Mouse (Mus musculus): Measurements from ENCODE around the gene Herc4.
"Not testable (repeated sequence)": the region's sequence is repeated elsewhere in the genome, so short reads cannot be mapped to it uniquely, and the experiment has no call there.

Herc4 gene

DNA sequence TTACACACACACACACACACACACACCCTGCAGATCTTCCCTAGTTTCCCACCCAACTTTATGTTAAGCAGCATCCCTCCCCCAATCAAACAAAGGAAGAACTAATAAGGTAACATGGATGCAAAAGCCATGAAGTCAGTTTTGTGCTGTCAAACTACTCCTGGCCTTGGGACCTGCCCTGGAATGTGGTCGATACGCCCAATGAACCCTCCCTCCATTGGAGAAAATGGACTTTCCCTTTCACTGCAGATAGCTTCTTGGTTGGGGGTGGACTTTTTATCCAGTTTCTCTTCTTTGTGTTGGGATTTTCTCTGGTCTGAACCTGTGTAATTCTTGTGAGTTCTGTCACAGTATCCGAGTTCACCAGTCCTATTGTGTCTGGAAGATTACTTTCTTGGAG, 15.1 kb downstream of the Herc4 start:
- DNase-seq: no peak

- no peak for DNase-seq
These were observed 15.7 kb downstream of the Herc4 start for GRCm38 (mm10) chr10:63259340-63259739.

GRCm38 (mm10) chr10:63267941-63268340, 24.3 kb downstream of the Herc4 start:
- DNase-seq: no peak

DNA sequence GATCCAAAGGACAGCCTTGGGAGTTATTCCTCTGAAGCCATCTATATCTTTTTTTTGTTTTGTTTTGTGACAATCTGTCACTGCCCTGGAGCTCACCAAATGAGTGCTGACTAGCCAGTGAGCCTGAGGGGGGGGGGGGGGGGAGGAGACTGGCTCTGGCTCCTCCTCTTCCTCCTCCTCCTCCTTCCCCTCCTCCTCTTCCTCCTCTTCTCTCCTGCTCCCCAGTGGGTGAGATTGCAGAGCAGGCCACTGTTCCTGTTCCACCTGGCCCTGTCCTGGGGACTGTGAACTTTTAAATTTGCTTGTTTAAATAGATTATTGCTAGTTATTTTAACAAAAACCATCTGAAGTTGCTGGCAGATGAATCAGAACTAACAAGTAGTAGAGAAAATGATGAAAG, 28.8 kb downstream of the Herc4 start:
- no peak for DNase-seq

GRCm38 (mm10) chr10:63272868-63273267, 29.3 kb downstream of the Herc4 start:
- no peak for DNase-seq

DNA sequence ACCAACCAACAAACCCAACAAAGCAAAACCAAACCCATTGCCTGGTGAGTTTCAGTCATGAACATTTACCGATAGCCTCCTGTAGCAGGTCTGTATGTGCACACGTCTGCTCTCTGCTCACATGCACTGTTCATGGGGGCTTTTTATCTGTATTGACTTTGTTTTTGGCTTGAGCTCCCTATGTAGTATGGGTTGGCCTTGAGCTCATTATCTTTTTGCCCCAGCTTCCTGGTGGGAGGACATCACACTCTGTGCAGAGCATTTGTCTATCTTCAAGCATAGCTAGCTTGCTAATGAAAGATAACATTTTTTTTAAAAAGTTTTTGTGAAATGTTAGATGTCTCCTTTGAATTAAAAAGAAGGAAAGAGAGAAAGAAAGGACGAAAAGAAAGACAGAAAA, 33.4 kb downstream of the Herc4 start:
- no peak for DNase-seq

- no peak for DNase-seq
These were observed 36.2 kb downstream of the Herc4 start for GRCm38 (mm10) chr10:63279851-63280250.

DNA sequence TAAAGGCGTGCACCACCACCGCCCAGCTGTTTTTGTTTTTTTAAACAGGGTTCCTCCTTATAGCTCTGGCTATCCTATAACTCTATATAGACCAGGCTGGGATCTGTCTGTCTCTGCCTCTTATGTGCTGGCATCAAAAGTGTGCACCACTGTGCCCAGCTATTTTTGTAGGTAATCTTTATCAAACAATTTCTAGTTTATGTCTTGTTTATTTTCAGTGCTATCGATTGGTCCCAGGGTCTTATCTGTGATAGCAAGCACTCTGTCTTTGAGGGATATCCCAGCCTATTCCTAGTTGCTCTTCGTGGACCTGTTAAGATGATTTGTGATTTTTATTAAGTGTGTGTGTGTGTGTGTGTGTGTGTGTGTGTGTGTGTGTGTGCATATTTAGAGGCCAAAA, 38.8 kb downstream of the Herc4 start:
- no peak for DNase-seq

DNA sequence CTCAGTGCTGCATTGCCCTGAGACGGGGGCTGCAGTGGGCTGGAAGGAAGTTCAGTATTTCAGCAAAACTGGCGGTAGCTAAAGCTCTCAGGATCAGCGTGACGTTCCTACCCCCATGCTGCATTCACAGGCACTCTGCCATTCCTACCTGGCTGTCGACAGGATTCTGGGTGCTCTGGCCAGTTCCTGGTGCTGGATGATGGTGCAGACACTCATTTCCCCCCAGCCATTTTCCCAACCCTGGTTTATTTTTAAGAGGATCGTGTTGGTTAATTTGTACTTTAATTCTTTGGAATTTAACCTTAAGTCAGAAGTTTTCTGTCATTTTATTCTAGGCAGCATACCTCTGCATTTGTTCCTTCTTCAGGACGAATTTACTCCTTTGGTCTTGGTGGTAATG, 39.2 kb downstream of the Herc4 start:
- no peak for DNase-seq

DNA sequence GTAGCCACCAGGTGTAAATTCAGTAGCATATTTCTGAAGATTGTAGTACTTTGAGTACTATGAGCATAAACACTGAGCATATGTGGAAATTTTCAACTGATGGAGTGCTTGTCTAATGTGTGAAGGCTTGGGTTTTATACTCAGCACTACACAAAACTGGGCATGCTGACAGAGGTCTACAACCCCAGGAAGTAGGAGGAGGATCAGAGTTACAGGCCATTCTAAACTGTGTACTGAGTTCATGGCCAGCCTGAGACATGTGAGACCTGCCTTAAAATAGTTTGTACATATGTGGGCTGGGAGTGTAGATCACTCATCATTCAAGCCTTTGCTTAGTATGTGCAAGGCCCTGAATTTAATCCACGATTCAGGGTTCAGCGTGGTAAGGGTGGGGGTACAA, 58.7 kb downstream of the Herc4 start:
- peak; percentile 28 for DNase-seq

DNA sequence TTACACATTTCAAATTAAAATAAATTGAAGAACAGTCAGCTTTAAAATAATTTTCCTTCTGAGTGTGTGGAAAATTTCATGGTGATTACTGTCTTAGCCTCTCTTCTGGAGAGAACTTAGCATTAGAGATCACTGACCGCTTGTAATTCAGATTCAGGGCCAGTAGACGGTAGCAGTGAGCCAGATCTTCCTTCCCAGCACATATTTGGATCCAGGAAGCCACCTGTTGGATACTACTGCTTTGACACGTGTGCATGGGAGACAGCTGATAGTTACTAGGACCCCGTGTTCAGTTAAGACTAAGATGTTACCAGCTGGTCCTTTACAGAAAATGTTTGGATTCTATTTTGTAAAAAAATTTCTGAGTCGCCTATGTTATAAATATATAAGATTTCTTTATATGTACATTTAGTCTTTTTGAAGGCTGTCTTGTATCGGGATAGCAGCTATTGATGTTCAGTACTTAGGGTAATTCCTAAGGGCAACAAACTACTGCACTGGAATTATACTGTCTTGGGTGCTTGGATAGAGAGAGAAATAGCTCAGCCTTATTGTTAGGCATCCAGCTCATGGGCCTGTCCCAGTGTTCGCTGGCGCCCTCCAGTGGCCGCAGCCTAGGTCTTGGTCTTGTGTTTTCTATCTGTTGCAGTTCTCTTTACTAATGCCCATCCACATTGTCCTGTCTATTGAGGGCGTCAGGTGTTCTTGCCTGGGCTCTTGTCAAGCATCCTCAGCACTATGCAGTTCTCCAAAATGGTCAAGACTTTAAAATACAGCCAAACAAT, 65.2 kb downstream of the Herc4 start:
- peak; percentile 91 for DNase-seq

DNA sequence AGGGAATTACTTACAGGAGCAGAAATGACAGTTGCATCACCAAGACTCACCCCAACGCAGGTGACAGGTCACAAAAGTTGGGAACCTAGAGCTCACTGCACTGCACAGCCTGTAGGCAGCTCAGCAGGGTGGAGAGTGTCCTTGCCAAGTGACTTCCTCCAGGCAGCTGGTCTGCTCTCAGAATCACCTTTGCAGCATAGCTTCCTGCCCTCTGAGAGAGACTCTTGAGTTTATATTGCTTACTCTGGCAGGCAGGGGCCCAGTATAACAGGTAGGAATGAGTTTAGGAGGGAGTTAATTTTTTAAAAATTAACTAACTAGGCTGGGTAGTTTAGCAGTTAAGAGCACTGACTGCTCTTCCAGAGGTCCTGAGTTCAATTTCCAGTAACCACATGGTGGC, 70.1 kb downstream of the Herc4 start:
- DNase-seq: peak; percentile 8

DNA sequence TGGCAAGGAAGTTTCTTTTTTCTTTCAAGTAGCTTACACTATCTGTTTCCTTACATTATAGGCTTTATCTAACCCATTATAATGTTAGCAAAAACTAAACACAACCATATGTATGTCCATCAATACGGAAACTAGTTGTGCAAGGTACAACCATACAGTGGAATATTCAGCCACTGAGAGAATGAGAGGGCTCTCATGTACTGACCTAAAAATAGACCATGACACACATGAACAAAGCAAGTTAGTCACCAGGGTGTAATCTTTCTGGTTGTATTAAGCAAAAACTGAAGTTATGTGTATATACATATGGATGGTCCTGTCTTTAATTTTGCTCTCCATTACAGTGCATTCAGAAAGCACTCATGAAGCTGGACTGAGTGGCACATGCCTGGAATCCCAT, 83.5 kb downstream of the Herc4 start:
- DNase-seq: no peak

DNA sequence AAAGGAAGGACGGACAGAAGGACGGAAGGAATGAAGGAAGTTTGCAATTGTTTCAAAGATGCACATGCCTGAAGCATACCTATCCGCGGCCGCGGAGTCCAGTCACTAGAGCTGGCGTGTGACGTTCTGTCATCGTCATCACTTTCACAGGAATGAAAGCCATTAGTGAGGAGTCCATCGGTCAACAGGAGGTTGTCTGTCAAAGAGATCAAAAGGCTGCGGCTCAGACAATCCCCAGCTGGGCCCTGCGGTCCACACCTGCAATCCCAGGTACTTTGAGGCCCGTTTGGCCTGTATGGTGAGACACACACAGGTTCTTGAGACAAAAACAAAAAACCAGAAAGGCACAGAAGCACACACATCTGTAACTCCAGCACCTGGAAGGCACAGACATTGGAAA, 93.3 kb downstream of the Herc4 start:
- DNase-seq: peak; percentile 9

DNA sequence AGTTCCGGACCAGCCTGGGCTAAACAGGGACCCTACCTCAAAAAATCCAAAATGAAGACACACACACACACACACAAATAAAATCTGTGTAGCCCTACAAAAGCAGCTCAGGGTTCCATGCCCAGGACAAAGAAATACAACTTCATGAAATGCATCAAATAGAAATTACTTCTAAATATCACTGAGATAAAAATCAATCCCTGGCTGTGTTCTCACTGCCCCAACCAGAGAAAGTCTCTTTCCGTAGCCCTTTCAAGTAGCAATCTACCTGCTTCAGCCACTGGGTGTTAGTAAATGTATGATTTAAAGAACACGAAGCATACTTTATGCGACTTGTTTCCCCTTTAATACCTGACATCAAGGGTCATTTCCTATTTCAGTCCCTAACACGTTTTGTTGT, 93.7 kb downstream of the Herc4 start:
- DNase-seq: no peak

DNA sequence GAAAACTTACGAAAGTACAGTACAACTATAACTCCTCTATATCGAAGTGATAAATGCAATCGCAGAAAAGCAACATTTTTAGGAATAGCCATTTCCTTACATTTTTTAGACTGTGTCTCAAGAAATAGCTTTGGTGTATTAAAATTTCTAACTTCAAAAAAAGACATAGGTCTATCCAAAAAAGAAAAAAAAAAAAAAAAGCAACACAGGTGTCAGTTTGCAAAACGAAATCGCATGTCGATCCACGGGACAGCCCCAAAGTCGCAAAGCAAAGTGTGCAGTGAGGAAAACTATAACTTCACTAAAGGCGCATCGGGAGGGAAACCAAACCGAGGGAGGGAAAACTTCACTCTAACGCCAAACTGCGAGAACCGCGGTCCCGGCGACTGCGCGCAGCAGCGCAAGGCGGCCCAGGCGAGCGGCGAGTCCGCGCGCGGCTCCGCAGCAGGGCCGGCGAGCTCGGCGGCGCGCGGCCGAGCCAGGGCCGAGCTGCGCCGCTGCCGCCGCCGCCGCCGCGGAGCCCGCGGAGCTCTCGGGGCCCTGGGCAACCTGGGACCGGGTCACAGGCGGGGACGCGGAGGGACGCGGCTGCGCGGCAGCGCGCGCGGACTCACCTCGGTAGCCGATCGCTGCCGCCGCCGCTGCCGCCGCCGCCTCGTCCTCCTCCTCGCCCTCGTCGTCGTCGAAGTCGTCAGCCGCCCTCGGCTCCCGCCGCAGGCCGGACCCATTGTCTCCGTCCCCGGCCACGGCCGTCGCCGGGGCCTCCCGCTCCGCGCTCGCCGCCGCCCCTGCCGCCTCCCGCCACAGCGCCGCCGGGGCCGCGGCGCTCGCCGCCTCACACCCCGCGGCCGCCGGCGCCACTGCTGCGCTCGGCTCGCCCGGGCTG, 94.6 kb downstream of the Herc4 start:
- peak; percentile 78 for DNase-seq

- DNase-seq: peak; percentile 96
These were observed 95.5 kb downstream of the Herc4 start for GRCm38 (mm10) chr10:63338914-63339643.

DNA sequence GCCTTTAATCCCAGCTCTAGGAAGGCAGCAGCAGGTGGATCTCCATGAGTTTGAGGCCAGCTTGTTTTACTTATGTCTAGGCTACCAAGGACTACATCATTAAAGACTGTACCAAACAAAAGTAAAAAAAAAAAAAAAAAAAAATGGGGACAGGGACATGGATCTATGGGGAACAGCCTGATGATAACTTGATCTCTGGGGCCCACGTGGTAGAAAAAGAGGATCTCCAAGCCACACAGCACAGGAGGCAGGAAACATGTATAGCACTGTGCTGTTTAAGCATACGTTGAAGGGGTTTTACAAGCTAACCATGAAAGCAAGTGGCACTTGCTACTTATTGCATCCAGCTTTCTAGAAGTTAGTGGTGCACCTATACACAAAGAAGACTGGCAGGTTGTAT, 97.7 kb downstream of the Herc4 start:
- DNase-seq: no peak

DNA sequence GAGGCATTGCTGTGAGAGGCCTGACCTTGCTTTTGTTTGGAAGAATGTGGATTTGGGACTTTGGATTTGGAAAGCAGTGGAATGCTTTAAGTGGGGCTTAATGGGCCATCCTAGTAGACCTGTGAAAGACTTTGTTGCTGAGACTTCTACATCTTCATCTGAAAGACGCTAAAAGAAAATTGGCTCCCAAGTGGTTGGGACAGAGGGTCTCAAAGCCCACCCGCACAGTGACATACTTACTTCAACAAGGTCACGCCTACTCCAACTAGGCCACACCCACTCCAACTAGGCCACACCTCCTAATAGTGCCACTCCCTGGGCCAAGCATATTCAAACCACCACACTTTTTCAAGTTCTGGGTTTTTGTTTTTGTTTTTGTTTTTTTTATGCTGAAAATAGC, 101.1 kb downstream of the Herc4 start:
- DNase-seq: no peak

- DNase-seq: no peak
These were observed 104.7 kb downstream of the Herc4 start for GRCm38 (mm10) chr10:63348291-63348690.

DNA sequence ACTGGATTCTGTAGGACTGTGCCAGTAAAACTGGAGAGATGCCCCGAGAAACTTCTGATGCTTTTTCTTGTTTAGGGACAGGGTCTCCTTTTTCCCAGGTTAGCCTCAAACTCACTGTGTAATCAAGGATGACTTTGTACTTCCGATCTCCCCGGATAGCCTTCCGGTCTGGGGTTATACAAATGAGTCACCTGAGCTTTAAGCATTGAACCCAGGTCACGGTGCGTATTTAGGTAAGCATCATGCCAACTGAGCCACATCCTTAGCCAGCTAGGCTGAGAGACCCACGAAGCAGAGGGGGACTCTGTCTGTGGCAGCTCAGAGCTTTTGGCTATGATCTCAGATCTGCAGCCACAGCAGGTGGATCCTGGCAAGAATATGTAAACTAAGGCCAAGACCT, 107.1 kb downstream of the Herc4 start:
- DNase-seq: no peak

DNA sequence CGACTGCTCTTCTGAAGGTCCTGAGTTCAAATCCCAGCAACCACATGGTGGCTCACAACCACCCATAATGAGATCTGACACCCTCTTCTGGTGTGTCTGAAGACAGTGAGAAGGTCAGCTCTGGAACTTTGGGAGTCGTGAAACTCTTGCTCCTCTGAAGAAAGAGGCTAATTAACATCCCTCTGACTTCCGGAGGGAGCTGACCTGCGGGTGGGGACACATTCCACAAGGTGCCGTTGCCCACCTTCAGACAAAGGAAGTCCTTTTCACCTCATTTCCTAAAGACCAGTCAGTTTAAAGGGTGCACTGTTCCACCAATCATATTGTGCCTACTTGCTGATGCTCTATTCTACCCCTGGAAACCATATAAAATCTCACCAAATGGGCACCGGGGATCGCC, 107.5 kb downstream of the Herc4 start:
- DNase-seq: not testable (repeated sequence)

- DNase-seq: no peak
These were observed 108.5 kb downstream of the Herc4 start for GRCm38 (mm10) chr10:63352111-63352510.

DNA sequence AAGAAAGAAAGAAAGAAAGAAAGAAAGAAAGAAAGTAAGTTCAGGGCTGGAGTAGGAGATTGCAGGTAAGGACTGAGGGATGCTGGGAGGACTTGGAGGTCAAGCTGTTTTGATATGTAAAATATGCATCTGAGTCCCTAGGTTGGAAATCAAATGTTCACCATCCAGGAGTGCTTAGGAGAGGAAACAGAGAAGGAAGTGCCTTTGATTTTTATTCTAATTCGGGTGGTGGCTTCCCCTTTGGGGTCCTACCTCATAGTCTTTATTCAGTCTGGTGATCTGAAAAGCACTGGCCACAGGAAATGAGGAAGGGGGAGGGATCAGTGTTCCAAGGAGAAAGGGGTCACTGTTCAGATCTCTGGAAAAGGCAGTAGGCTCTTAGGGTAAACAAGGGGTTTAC, 116.9 kb downstream of the Herc4 start:
- no peak for DNase-seq
